Mouse (Mus musculus) E14TG2a.4 (cell line): ENCODE measurements around the gene Tbc1d14.

Source experiments
- CTCF ChIP-seq: conservative IDR thresholded peaks from 2 replicates; pipeline ENCODE4 v1.5.1; 2014; ENCODE audit warnings: low read length
- POU5F1 ChIP-seq: IDR thresholded peaks from 2 replicates; pipeline ENCODE4 v1.6.1; 2014; ENCODE audit warnings: low read length, borderline replicate concordance

DNA sequence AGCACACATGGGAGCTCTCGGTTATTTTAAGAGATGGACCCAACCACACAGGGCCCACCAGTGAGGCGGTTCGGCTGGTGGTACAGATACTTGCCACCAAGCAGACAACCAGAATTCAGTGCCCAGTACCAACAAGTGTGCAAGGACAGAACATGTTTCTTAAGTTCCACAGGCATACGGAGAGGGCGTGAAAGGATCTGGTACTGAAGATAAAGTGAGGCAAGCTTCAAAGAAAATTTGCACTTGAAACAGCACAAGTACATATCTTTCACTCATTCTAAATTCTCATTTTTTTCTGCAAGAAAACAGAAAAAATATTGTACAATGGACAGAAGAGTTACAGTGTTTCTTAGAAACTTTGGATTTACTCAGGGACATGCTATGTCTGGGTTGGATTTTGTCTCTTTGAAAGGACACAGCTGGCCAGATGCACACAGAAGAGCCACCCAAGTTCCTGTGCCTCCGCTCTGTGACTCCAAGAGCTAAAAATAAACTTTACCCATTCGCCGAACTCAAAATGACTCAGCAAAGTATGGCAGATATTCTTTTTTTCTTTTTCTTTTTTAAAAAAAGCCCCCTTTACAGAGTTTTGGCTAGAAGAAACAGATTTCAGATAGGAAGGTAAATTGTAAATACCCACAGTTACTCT, 27.5 kb upstream of the Tbc1d14 start:
- no peak for TF ChIP-seq CTCF
- TF ChIP-seq POU5F1, result no peak
